Mouse (Mus musculus) thymus, adult 2 months (tissue): ENCODE measurements around the gene Myl9. TPM values are rescaled to one million over a fixed set of nuclear protein-coding genes. Genes with fewer than 3 reads are reported as not detected.
"Not testable (repeated sequence)": the region's sequence is repeated elsewhere in the genome, so short reads cannot be mapped to it uniquely, and the experiment has no call there.

Experiments
- DNase-seq: peaks from one replicate; pipeline ENCODE4 v3.0.0; 2021
- H3K27ac ChIP-seq: fragments of 200-500 bp; 2 replicates; pipeline ENCODE4 v1.5.1; 2012; ENCODE audit warnings: low read length, control low read depth; ENCODE audit not compliant: control insufficient read depth, insufficient read depth
- H3K27me3 ChIP-seq: fragments of 200-500 bp; 2 replicates; pipeline ENCODE4 v1.6.1; 2012; ENCODE audit warnings: mild to moderate bottlenecking, low read length, moderate library complexity, mixed read lengths; ENCODE audit not compliant: control insufficient read depth, insufficient read depth
- H3K36me3 ChIP-seq: fragments of 200-500 bp; 2 replicates; pipeline ENCODE4 v1.6.1; 2012; ENCODE audit warnings: mild to moderate bottlenecking, low read length, moderate library complexity; ENCODE audit not compliant: control insufficient read depth, insufficient read depth
- H3K4me1 ChIP-seq: fragments of 200-500 bp; replicated peaks from 2 replicates; pipeline ENCODE4 v1.6.1; 2012; ENCODE audit warnings: low read length; ENCODE audit not compliant: control insufficient read depth, insufficient read depth
- H3K4me3 ChIP-seq: fragments of 200-500 bp; 2 replicates; pipeline ENCODE4 v1.5.1; 2012; ENCODE audit warnings: mild to moderate bottlenecking, low read length, control low read depth, moderate library complexity; ENCODE audit not compliant: control insufficient read depth, insufficient read depth
- CTCF ChIP-seq: fragments of 200-500 bp; IDR thresholded peaks from 2 replicates; pipeline ENCODE4 v1.5.1; 2012; ENCODE audit warnings: mild to moderate bottlenecking, control low read depth, low read length, moderate library complexity, borderline replicate concordance; ENCODE audit not compliant: control insufficient read depth, poor library complexity, insufficient read depth; ENCODE audit errors: extremely low read depth
- POLR2A ChIP-seq: fragments of 200-500 bp; IDR thresholded peaks from 2 replicates; pipeline ENCODE4 v1.6.1; 2012; ENCODE audit warnings: mild to moderate bottlenecking, low read length, control low read depth, moderate library complexity; ENCODE audit not compliant: control insufficient read depth, poor library complexity, insufficient read depth; ENCODE audit errors: extremely low read depth
- WGBS: fragments of 180-500 bp; shearing (Covaris S2); methylation state at CpG from one replicate; pipeline ENCODE4 v1.1.7; 2018; 5-methylcytosine and 5-hydroxymethylcytosine counted together
- polyA plus RNA-seq: library from polyadenylated mRNA; depleted of rRNA; stranded (reverse); fragments of >200 nt; gene quantifications from 2 replicates; pipeline ENCODE4 v1.2.3, GENCODE M21; 2012

Myl9 gene
- polyA plus RNA-seq, 1 experiment, result 32.3 TPM

DNA sequence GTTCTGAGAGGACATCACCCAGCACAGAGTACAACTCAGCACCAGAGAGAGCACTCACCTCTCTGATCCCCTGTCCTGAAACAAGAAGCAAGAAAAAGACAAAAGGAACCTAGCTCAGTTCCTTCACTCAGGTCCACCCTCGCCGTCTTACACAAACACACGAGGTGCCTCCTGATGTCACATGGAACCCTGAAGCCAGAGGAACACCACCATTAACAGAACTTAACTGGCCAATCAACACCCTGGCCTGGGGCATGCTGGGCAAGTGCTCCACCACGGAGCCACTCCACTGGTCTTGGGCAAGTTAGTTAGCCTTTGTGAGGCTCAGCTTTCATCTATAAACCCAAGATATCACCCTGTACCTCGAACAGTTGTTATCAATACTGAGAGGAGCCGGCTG, 31.7 kb downstream of the Myl9 start:
- Histone ChIP-seq H3K27me3 (no peaks in the 10 kb centered on the region), H3K36me3 (no peaks in the 10 kb centered on the region), H3K4me1 (no peaks in the 10 kb centered on the region), H3K27ac (no peak overlapping the region), H3K4me3 (no peak overlapping the region)
- no peak for DNase-seq
- TF ChIP-seq CTCF (no peak), POLR2A (no peak)
- 95% methylated on average over 6 of the region's 6 CpGs for WGBS

DNA sequence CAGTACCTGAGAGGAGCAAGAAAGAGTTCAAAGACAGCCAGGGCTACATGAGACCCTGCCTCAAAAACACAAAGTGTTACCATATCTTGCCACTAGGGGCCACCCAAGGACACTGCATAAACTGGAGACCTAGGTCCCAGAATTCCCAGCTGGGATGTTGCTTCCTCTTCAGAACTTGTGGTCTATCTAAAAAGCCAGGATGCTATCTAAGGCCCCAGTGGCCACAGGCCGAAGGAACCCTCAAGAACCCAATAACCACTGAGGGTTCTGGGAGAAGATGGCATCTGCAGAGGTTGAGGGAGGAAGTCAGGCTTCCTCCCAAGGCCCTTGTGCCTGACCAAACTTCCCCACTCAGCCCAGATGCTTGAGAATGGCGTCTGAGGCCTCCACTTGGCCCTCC, 34.4 kb downstream of the Myl9 start:
- Histone ChIP-seq H3K4me3 (no peak overlapping the region), H3K27me3 (no peaks in the 10 kb centered on the region), H3K4me1 (no peaks in the 10 kb centered on the region), H3K27ac (no peak overlapping the region), H3K36me3 (no peaks in the 10 kb centered on the region)
- 6% methylated on average over 2 of the region's 2 CpGs for WGBS
- TF ChIP-seq POLR2A (no peak), CTCF (peak; percentile 59; the same call in 1 of the 2 replicates)
- peak; percentile 71 for DNase-seq

DNA sequence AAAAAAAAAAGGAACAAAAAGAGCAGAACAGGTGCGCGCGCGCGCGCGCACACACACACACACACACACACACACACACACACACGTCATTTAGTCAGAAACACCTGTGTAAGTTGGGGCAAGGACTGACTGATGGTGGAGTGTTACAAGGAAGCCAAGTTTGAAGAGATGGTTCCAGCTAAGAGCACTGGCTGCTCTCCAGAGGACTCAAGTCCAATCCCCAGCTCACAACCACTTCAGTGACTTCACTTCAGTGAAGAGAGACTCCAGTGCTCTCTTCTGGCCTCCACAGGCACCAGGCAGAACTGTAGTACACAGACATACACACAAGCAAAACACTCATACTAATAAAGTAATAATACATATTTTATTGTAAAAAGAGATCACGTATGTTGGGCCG, 35.5 kb downstream of the Myl9 start:
- Histone ChIP-seq H3K36me3 (no peaks in the 10 kb centered on the region), H3K4me3 (no peak overlapping the region), H3K27ac (no peak overlapping the region), H3K27me3 (no peaks in the 10 kb centered on the region), H3K4me1 (no peaks in the 10 kb centered on the region)
- TF ChIP-seq POLR2A (no peak), CTCF (no peak)
- WGBS, result 91% methylated on average over 10 of the region's 10 CpGs
- no peak for DNase-seq

DNA sequence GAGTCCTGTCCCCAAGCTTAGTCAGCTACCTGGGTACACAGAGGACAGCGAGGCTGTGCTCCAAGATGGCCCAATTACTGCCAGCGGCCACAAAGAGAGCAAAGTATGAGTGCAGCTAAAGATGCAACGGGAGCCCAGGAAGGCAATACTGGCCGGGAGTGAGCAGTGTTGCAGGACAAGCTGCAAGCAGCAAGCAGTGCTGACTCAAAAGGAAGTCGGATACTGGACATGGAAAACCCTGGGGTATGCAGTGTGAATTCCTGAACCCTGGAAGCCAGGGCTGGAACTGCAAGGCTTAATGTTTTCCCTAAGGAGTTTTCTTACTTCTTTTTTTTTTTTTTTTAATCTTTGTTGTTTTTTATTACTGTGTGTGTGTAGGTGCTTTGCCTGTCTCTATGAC, 36.3 kb downstream of the Myl9 start:
- 90% methylated on average over 5 of the region's 5 CpGs for WGBS
- Histone ChIP-seq H3K27ac (no peak overlapping the region), H3K36me3 (no peaks in the 10 kb centered on the region), H3K4me3 (no peak overlapping the region), H3K4me1 (no peaks in the 10 kb centered on the region), H3K27me3 (no peaks in the 10 kb centered on the region)
- no peak for TF ChIP-seq POLR2A
- TF ChIP-seq CTCF, result no peak
- no peak for DNase-seq

DNA sequence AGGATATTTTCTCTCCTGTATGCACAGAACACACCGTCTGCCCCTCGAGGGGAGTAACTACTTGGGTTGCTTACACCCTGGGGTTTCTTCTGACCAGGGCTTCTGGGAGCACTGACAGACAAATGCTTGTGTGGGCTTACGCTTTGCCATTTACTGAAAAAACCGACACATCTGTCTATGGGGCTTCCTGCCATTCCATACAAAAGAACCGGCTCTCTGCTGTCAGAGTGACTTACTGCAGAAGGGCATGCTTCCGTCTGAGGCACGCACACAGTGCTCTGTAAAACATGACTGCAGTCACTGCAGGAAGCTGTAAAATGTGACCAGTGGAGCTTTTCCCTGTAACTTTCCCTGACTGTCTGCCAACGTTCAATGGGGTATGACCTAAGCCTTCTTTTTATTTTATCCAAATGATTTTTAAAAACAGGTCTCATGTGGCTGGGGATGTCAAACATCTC, 39.2 kb downstream of the Myl9 start:
- TF ChIP-seq POLR2A (no peak), CTCF (no peak)
- no peak overlapping the region for H3K27ac ChIP-seq
- WGBS, result 21% methylated on average over 8 of the region's 8 CpGs
- no peaks in the 10 kb centered on the region for H3K36me3 ChIP-seq
- DNase-seq, result no peak
- H3K4me1 ChIP-seq, result no peaks in the 10 kb centered on the region
- H3K27me3 ChIP-seq, result no peaks in the 10 kb centered on the region
- H3K4me3 ChIP-seq, result no peak overlapping the region

DNA sequence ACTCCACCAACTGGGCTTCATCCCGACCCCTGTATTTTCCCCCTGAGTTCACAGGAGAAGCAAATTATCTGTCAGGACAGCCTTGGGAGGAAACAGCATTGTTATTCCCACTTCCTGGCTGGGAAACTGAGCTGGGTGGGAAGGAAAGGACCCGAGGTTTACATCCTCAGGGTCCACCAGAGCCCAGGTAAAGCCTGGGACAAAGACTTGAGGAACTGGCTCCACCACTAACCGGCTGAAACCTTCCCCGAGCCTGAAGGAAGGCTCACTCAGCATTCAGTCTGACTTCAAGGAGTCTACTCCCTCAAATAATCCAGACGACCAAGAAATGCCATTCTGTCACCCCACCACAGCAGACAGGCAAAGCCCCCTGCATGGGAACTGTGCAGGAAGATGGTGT, 39.7 kb downstream of the Myl9 start:
- no peaks in the 10 kb centered on the region for H3K36me3 ChIP-seq
- H3K4me1 ChIP-seq, result no peaks in the 10 kb centered on the region
- 71% methylated on average over 5 of the region's 5 CpGs for WGBS
- H3K27me3 ChIP-seq, result no peaks in the 10 kb centered on the region
- no peak for DNase-seq
- H3K27ac ChIP-seq, result no peak overlapping the region
- no peak overlapping the region for H3K4me3 ChIP-seq
- TF ChIP-seq POLR2A (no peak), CTCF (no peak)

DNA sequence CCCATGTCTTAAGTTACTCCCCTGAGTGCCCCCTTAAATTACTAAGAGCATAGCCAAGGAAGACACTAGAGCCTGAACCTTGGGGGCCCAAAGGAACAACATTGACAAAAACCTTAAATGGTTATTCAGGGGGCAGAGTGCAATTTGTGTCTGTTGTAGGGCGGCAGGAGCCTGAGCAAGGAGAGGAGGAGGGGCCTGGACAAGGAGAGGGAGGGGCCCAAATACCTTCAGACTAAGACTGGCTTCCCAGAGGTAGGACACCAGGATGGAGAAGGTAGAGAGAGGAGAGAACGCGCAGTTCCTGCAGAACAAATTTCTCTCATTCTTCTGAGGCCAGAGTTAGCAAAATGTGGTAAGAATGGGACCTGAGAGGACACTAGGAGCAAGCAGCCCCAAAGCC, 40.2 kb downstream of the Myl9 start:
- no peaks in the 10 kb centered on the region for H3K4me1 ChIP-seq
- no peaks in the 10 kb centered on the region for H3K36me3 ChIP-seq
- H3K27me3 ChIP-seq, result no peaks in the 10 kb centered on the region
- no peak overlapping the region for H3K27ac ChIP-seq
- TF ChIP-seq POLR2A, result no peak
- H3K4me3 ChIP-seq, result no peak overlapping the region
- 97% methylated on average over 3 of the region's 3 CpGs for WGBS
- DNase-seq, result no peak

DNA sequence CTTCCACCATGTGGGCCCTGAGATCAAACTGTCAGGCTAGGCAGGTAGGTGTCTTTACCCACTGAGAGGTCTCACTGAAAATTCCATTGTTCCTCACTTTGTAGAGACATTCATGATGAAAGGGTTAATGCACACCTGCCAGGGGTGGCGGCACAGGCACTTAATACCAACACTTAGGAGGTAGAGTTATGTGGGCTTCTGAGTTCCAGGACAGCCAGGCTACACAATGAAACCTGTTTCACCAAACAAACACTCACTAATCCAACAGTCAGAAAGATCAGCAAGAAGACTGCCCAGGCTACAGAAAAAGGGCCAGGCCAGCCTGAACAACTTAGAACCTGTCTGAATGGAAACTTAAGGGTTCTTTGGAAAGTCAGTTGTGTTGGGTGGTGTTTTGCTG, 40.9 kb downstream of the Myl9 start:
- Histone ChIP-seq H3K4me3 (no peak overlapping the region), H3K36me3 (no peaks in the 10 kb centered on the region), H3K4me1 (no peaks in the 10 kb centered on the region), H3K27ac (no peak overlapping the region), H3K27me3 (no peaks in the 10 kb centered on the region)
- no peak for DNase-seq
- 89% methylated on average over 1 of the region's 1 CpGs for WGBS
- TF ChIP-seq POLR2A (no peak), CTCF (no peak)

DNA sequence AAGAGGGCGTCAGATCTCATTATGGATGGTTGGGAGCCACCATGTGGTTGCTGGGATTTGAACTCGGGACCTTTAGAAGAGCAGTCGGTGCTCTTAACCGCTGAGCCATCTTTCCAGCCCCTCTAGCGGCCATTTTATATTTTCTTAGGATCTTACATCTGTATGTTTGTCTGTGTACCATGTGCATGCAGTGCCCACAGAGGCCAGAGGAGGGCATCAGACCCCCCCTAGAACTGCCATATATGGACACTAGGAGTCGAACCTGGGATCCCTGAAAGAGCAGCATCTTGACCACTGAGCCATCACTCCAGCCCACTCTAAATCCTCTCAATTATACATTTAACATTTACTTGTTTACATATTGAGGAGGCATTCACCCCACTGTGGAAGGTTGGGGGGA, 49.9 kb downstream of the Myl9 start:
- H3K27me3 ChIP-seq, H3K36me3 ChIP-seq, H3K4me3 ChIP-seq, DNase-seq, H3K4me1 ChIP-seq, H3K27ac ChIP-seq: not testable (repeated sequence)
- 91% methylated on average over 6 of the region's 6 CpGs for WGBS
